Mouse (Mus musculus) gastrocnemius, postnatal 10 days (tissue): ENCODE measurements around the gene Oprm1. TPM values are rescaled to one million over a fixed set of nuclear protein-coding genes. Genes with fewer than 3 reads are reported as not detected.

Experiments used
- DNase-seq: peaks from one replicate; pipeline ENCODE4 v3.0.0; 2021; ENCODE audit warnings: mixed read lengths
- total RNA-seq, 2 experiments: library from RNA; stranded (reverse); gene quantifications; 2 replicates each; pipeline ENCODE4 v1.2.3; 2021

The Oprm1 gene
- total RNA-seq, 2 experiments from 2014 or later: not detected

DNA sequence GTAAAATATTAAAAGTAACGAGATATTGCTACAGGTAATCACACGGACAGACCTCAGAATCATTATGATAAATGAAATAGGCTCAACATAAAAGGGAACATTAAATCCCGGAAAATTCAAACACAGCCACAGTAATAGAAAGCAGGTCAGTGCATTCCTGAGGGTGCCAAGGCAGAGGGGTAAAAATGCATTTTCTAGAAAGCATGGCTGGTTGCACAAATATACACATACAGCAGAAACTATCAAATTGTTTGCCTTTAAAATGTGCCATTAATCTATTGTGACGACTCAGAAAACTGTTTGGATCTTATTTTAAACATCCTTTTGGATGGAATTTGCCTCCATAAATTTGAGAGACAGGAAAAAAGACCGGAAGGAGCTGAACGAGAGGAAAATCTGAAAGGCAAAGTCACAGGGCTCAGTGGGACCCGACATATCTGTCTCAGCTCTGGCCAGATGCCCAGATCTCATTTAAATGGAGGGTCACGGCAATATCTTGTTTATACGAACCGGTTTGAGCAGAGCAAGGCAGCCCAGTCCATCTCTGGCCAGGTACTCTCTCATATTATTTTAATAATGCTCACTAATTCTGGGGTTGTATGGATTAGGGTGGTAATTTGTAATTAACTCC lies 289.1 kb downstream of the Oprm1 start:
- DNase-seq: no peak

DNA sequence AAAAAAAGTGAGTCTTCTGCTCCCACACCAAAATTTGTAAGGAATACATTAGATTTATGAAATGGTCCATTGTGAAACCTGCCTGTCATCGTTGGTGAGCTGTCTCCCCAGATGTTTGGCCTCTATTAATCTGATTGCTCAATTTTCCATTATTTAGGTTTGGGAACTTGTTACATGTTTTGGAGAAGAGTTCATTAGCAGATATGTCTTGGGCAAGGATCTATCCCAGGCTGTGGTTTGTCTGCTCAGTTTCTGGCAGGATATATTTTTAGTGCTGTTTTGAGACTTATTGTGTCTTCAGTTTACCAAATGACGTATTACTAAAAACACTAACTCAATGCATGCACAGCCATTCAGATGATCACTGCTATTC lies 289.6 kb downstream of the Oprm1 start:
- DNase-seq: no peak

DNA sequence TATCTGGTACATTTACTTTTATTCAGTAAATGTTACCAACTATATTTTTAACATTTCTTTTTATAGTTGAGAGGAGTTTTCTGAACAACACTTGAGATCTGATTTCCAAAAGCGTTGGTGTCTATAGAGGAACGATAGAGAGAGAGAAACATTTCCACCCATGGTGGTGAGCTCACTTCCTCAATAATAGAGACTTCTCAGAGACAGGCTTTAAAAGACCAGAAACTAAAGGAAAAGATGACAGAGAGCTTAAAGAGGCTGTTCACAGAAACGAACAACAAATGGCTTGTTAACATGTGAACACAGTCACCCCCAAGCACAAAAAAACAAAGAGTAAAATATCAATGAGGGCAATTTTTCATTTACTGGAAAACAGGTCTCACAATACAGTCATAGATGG lies 291.6 kb downstream of the Oprm1 start:
- no peak for DNase-seq

DNA sequence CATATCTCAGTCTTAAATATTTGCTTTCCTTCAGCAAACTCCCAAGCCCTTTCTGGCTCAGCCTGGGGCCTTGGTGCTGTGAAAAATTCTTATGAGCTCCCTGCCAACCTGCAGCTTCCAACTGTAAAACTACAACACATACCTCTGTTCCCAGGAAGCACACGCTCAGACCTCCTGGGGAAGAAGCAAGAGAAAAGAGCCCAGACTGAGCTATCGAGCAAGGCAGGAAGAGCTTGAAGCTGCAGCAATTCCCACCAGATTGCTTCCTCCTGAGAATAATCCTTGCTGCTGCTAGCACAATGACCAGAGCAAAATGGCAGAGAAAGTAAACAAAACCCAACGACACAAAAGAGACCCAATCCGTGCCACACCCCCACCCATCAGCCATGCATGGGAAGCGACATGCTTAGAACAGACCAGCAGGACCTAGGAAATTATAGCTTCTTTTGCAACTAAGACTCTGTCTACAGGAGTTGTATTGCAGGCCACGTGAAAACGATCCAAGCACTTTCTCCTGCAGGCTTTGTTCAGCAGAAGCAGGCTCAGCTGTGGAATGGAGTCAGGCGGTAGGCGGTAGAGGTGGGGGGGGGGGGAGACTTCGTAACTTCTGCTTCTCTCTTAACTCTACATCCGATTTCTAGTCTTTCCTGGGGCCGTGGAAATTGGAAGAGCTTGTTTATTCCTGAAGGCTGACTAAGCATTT lies 294.2 kb downstream of the Oprm1 start, which contains the start of gene Ipcef1:
Gene Ipcef1 (minus strand): TSS at position 164 of the 703 bp plus-strand sequence.
- DNase-seq: no peak

DNA sequence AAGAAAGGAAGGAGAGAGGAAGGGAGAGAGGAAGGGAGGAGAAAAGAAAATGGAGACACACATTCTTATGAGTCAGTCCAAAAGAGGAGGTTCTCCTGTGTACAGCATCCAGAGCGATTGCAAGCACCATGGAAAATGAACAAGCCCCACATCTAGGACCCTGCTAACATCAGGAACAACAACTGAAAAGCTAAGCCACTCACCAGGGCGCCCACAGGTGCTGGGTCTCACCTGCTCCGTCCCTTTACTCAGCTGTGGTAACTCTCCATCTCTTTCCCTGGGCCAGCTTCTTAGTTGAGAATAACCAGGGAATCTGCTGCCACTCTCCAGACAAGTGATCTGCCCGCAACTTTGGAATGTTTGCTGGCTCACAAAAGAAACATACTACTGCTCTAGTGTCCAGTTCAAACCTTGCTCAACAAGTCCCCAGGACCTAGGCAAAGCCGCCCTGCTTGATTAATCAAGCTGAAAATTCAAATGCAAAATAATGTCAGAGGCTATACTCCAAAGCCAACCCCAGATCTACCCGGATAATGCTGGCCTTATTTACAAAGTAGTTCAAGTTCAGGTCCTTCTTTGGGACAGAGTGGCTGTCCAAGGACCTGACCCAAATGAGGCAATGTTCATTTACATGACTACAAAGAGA lies 296.4 kb downstream of the Oprm1 start:
- DNase-seq: no peak

DNA sequence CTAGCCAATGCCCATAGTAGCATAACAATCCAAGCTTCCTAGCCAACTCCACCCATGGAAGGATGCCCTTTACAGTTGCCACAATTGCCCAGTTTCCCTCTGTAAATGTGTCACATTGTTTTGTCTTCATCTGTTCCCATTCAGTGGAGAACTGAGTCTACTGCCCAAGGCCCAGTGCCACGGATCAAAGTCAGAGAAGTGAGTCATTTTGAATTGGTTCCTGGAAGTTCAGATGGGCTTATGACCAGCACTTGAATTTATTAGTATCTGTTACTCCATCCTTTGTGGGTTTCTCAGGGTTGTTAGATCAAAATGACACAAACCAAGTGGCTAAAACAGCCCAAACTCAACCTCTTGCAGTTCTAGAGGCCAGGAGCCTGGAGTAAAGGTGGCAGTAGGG lies 299.2 kb downstream of the Oprm1 start:
- DNase-seq: no peak

DNA sequence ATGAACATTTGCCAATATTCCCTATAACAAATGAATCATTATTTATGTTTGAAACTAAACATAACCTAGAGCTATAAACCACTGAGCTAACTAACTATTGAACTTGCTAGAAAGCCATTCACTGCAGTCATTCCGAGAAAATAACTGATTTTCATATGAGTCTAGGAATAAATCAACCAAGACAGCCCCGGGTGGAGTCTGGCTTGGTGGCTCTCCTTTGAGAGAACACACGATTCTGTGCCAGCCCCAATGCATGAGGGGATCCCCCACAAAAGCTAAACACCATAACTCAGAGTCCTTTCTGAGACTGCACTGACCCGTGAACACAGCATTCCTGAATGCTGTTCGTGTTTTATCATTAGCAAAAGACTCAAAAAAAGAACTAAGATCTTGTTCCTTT lies 302.0 kb downstream of the Oprm1 start:
- DNase-seq: no peak

DNA sequence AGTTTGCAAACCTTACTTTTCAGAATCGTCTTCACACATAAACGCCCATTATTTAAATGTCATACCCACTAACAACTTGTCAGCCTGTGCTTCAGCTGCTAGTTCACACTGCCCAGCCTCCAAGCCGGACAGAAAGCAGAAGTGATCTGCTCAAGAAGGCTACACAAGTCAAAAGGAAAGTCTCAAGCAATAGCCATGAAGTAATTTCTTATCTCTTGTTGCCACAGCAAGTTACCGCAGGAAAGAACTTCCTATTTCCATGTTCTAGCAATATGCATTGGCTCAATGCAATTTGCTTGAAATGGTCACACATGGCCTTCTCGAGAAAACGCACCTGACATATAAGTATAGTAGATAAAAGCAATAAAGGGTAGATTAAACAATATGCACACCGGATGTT lies 304.7 kb downstream of the Oprm1 start:
- no peak for DNase-seq

DNA sequence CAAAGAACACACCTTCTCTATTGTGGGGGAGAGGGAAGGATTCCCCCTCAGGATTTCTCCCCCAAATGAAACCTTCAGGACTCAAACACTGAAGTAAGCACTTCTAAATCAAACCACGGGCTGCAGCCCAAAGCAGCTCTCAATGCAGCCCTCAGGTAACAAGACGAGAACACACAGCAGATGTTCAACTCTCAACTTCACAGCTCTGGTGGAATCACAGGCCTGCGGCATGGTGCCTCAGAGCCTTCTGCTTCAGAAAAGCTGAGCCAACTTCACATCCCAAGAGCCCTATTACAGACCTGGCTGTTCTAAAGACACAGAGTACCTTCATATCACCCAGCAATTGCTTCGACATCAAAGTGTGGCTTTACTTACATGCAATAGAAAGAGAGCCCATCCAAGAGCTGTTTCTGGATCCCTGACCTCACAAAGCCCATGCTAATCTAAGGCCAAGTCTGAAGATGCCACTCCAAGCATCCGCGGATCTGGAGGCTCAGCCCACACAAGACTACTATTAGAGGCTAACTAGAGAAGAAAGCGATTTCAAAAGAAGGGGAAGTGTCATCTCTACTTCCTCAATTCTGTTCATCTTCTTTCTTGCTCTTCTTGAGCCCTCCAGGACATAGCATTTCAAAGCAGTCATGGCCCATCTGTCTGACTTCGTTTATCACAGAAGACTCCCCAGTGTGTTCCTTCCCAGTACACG lies 305.6 kb downstream of the Oprm1 start:
- DNase-seq: no peak

DNA sequence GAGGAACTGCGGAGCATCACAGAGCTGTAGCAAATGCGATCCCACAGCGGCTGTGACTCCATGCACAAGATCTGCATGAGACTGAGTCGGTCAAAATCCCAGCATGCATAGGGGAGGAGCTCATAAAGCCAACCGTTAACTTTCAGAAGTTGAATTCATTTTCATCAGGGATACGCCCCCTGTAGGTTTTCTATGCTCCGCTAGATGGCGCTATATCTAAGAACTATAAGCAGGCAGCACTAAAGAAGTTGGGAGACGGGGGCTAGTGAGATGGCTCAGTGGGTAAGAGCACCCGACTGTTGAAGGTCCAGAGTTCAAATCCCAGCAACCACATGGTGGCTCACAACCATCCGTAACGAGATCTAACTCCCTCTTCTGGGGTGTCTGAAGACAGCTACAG lies 310.3 kb downstream of the Oprm1 start:
- DNase-seq: no peak

DNA sequence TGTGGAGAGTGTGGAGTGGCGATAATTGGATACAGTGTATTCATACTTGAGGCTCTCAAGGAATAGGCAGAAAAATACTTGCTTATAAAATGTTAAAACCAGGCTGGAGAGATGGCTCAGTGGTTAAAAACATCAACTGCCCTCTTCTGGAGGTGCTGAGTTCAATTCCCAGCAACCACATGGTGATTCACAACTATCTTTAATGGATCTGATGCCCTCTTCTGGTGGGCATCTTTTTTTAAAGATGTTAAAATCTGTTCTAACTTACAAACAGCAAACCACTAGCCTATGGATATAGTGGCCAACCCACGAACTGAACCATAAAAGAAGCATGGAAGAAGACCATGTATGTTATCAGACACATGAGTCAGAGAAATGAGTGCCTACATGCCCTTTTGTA lies 310.8 kb downstream of the Oprm1 start:
- DNase-seq: no peak

DNA sequence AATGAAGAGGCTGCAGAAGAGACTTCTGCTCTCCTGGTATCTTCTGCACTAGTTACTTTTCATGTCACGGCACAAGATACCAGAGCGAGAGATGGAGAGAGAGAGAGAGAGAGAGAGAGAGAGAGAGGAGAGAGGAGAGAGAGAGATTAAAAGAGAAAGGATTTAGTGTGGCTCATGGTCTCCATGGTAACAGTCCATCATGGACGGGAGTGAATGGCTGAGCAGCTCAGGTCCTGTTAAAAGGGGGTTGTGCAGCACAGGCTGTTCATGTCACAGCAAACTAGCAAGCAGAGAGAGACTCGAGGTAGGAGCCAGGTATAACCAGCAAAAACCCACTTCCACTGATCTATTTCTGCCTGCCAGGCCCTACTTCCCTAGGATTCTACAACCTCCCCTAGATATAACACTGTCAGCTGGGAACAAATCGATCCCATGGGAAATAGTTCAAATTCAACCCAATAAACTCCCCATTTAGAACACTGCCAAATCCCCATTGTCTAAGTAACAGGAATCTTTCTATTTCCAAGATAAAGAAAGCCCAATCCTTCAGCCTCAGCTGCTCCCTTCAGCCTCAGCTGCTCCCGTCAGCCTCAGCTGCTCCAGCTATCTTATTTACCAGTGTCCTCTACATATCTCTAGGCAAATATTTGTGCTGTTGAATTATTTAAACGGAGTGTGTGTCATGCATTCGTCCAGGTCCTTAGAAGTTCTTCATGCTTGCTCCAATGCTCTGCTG lies 312.0 kb downstream of the Oprm1 start:
- DNase-seq: no peak

DNA sequence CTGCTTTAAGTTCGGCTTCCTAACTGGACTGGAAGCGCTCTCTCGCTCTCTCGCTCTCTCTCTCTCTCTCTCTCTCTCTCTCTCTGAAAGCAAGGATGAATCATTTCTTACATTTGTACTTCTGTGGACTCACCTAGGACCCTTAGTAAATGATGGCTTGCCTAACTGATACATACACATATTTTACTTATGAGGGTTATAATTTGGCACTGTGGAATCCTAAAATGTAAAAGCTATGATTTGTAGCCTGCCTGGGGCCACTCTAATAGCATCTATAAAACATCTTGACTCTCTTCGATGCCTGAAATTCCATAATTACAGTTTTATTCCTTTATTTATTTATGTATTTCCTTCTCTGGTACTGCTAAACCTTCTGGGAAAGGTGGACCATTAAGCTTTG lies 312.6 kb downstream of the Oprm1 start:
- no peak for DNase-seq

DNA sequence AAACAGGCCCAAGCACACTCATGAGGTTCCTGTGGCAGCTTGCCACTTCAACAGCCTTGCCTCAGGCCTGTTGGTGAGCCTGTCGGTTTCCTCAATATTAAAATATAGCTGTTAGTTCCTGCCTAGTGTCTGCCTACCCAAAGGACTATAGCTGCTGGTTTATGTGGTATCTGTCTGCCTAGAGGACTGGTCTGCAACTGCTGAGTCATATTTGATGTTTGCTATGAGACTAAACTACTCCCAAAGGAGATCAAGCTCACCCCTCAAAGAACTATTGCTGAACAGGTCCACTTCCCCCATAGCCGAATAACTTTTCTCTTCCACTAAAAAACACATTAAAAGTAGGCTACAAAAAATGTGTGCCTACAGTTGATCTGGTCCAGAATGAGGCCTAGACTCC lies 315.9 kb downstream of the Oprm1 start:
- no peak for DNase-seq

DNA sequence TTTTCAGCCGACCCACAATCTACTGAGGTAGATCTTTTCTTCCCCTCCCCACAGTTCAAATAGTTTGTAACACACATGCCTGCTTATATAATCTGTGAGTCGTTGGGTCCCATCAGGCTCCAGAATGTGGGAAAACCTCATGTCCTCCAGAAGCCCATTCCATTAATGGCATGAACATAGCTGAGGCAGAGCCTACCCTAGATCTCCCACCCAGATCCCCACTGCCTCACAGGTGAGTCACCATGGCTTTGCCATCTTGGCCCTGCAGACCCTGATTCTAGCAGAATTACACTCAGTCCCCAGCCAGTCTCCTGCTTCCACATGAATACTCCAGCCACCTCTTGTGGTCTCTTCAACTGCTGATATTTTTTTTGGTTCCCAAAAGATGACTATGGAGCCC lies 317.4 kb downstream of the Oprm1 start:
- no peak for DNase-seq

DNA sequence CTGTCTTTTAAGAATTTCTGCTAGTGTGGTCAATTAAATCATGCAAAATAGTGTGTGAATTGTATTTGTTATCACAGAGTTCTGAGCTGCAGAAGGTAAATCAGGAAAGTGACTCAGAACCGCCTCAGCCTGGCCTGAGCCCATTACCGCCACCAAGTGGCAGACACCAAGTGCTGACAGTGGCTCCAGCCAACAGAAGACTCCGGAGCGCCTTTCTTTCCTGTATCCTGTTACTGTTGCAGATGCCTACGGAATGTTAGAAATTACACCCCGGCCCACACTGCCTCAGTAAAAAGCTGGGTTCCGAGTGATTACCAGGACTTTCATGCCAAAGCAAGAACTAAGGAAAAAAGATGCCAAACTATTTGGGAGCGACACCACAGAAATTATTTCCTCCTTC lies 317.9 kb downstream of the Oprm1 start:
- peak; percentile 71 for DNase-seq

DNA sequence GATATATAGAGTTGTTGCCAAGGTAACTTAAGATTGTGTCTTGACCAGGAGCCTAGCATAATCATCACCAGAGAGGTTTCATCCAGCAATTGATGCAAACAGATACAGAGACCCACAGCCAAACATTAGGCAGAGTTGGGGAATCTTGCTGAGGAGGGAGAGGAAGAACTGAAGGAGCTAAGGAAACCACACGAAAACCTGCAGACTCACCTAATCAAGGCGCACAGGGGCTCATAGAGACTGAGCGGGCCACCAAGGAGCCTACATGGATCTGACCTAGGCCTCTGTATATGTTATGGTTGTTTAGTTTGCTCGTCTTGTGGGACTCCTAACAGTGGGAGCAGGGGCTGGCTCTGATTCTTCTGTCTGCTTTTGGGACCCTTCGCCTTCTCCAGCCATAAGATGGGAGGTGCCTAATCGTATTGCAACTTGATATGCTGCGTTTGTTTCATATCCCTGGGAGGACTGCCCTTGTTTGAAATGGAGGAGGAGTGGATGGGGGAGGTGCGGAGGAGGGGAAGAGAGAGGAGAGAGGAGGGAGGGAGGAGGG lies 318.4 kb downstream of the Oprm1 start:
- no peak for DNase-seq

DNA sequence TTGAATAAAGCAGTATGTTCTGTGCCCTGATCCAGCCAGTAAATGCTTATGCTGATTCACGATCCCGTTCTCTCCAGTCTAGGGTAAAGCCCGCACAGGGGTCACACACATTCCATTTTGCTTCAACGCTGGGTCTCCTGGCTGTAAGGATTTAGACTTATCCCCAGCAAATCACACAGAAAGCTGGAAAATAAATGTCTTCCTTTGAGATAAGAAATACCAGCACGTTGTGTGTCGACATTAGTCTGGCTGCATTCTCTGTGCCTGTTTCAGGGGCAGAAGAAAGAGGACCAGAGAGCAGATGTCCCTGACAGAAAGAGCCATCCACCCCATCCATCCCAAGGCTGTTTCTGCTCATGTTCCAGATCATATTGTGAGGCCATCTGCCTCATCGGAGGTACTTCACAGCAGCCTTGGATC lies 319.1 kb downstream of the Oprm1 start:
- DNase-seq: no peak

DNA sequence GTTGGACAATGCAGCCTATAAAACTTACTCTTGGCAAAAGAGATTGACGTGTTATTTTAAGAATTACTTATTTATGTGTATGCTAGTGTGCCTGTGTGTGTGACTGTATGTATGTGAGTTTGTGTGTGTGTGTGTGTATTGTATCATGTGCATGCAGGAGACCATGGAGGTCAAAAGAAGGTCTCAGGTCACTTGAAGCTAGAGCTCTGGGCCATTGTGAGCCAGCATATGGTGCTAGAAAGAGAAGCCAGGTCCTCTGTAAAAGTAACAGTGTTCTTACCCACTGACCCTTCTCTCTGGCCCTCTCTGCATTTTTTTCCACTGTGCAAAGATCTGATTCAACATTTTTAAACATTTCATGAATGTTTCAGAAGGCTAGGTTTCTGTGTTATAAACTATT lies 319.7 kb downstream of the Oprm1 start:
- DNase-seq: no peak
